Mouse (Mus musculus) neural tube, embryonic 11.5 days (tissue): Measurements from ENCODE around the gene Cfap100. TPM values are rescaled to one million over a fixed set of nuclear protein-coding genes. Genes with fewer than 3 reads are reported as not detected.

Source experiments
- ATAC-seq: fragments of 200-750 bp; cut with Nextera tagmentation; 2 replicates; pipeline ENCODE4 v1.8.0; 2017; ENCODE audit warnings: moderate number of reproducible peaks, mild to moderate bottlenecking, moderate TSS enrichment, moderate library complexity; ENCODE audit not compliant: insufficient read depth, low FRiP score, low TSS enrichment
- DNase-seq: peaks from one replicate; pipeline ENCODE4 v3.0.0-alpha.2; 2015; ENCODE audit warnings: low spot score
- H3K27ac ChIP-seq: fragments of 300-500 bp; sonication (generic); 2 replicates; pipeline ENCODE4 v1.5.1; 2014; ENCODE audit warnings: low read depth, mild to moderate bottlenecking, low read length
- H3K27me3 ChIP-seq: fragments of 300-500 bp; sonication (generic); 2 replicates; pipeline ENCODE4 v1.6.1; 2014; ENCODE audit warnings: mild to moderate bottlenecking, low read length, mixed read lengths; ENCODE audit not compliant: control insufficient read depth, insufficient read depth
- H3K36me3 ChIP-seq: fragments of 300-500 bp; sonication (generic); 2 replicates; pipeline ENCODE4 v1.6.1; 2014; ENCODE audit warnings: mild to moderate bottlenecking, low read length, moderate library complexity, mixed read lengths; ENCODE audit not compliant: control insufficient read depth, insufficient read depth
- H3K4me1 ChIP-seq: fragments of 300-500 bp; sonication (generic); 2 replicates; pipeline ENCODE4 v1.6.1; 2014; ENCODE audit warnings: low read length, mixed read lengths; ENCODE audit not compliant: control insufficient read depth, insufficient read depth
- H3K4me2 ChIP-seq: fragments of 300-500 bp; sonication (generic); 2 replicates; pipeline ENCODE4 v1.6.1; 2014; ENCODE audit warnings: low read depth, mild to moderate bottlenecking, moderate library complexity
- H3K4me3 ChIP-seq: fragments of 300-500 bp; sonication (generic); 2 replicates; pipeline ENCODE4 v1.5.1; 2014; ENCODE audit warnings: low read depth, low read length
- H3K9ac ChIP-seq: fragments of 300-500 bp; sonication (generic); 2 replicates; pipeline ENCODE4 v1.6.1; 2014; ENCODE audit warnings: mild to moderate bottlenecking, low read length
- H3K9me3 ChIP-seq: fragments of 300-500 bp; sonication (generic); 2 replicates; pipeline ENCODE4 v1.6.1; 2016; ENCODE audit warnings: low read length; ENCODE audit not compliant: control insufficient read depth
- WGBS: fragments of 180-500 bp; shearing (Covaris S2); extraction: QIAGEN DNeasy Blood & Tissue Kit; methylation state at CpG from one replicate; pipeline ENCODE4 v1.1.7; 2014; 5-methylcytosine and 5-hydroxymethylcytosine counted together
- polyA plus RNA-seq: library from polyadenylated mRNA; unstranded; fragments of >200 nt; fragmentation: Nextera tagmentation; extraction: Ambion mirVana; gene quantifications from 2 replicates; pipeline ENCODE4 v1.2.1, GENCODE M21; 2014

The Cfap100 gene
- polyA plus RNA-seq, 1 experiment from 2014 or later = 1.2 TPM

GRCm38 (mm10) chr6:90360024-90360781 is 68.4 kb downstream of the Cfap100 start:
- H3K27ac ChIP-seq = no peak overlapping the region

GRCm38 (mm10) chr6:90359445-90359844 is 69.2 kb downstream of the Cfap100 start:
- no peak overlapping the region for H3K4me3 ChIP-seq
- WGBS = 79% methylated on average over 2 of the region's 2 CpGs
- no peaks in the 10 kb centered on the region for H3K27me3 ChIP-seq
- H3K27ac ChIP-seq = no peak overlapping the region
- H3K4me1 ChIP-seq = no peaks in the 10 kb centered on the region
- no peaks in the 10 kb centered on the region for H3K36me3 ChIP-seq
- DNase-seq (no peak), ATAC-seq (no peak)
- H3K9me3 ChIP-seq = no peaks in the 10 kb centered on the region
- no peak overlapping the region for H3K4me2 ChIP-seq
- H3K9ac ChIP-seq = no peak overlapping the region

More at GRCm38 (mm10) chr6:90360024-90360781, 68.4 kb downstream of the Cfap100 start:
- no peaks in the 10 kb centered on the region for H3K4me1 ChIP-seq
- H3K27me3 ChIP-seq = no peaks in the 10 kb centered on the region
- no peak overlapping the region for H3K4me3 ChIP-seq
- H3K9ac ChIP-seq = no peak overlapping the region
- H3K4me2 ChIP-seq = no peak overlapping the region
- no peaks in the 10 kb centered on the region for H3K36me3 ChIP-seq
- ATAC-seq = no peak
- no peak for DNase-seq
- WGBS = 67% methylated on average over 7 of the region's 7 CpGs
- no peaks in the 10 kb centered on the region for H3K9me3 ChIP-seq

- no peak overlapping the region for H3K4me3 ChIP-seq
- no peak overlapping the region for H3K4me2 ChIP-seq
- no peak overlapping the region for H3K9ac ChIP-seq
- no peaks in the 10 kb centered on the region for H3K4me1 ChIP-seq
- WGBS = 77% methylated on average over 5 of the region's 5 CpGs
- no peak for ATAC-seq
- DNase-seq = no peak
- H3K27me3 ChIP-seq = no peaks in the 10 kb centered on the region
- no peak overlapping the region for H3K27ac ChIP-seq
- no peaks in the 10 kb centered on the region for H3K9me3 ChIP-seq
- no peaks in the 10 kb centered on the region for H3K36me3 ChIP-seq
Measured at GRCm38 (mm10) chr6:90358142-90358541, 70.5 kb downstream of the Cfap100 start.

Other genes with a start within 250 kb of the Cfap100 start
- not detected in 2 replicates for gene V1ra8, start 226.0 kb downstream of the Cfap100 start, polyA plus RNA-seq
- gene Vmn1r53, start 204.4 kb downstream of the Cfap100 start, polyA plus RNA-seq = not detected in 2 replicates
- gene Vmn1r54, start 182.5 kb downstream of the Cfap100 start, polyA plus RNA-seq = not detected in 2 replicates
- gene BC048671, start 127.6 kb downstream of the Cfap100 start, polyA plus RNA-seq = not detected in 2 replicates
- gene Chst13, start 103.6 kb downstream of the Cfap100 start, polyA plus RNA-seq = not detected in 2 replicates
- not detected in 2 replicates for gene Uroc1, start 95.5 kb downstream of the Cfap100 start, polyA plus RNA-seq
- gene Zxdc, start 59.3 kb downstream of the Cfap100 start, polyA plus RNA-seq = 11.5 and 15.1 TPM in 2 replicates
- gene Klf15, start 33.8 kb upstream of the Cfap100 start, polyA plus RNA-seq = 3.1 and 3.2 TPM in 2 replicates
- 0.97 and 2.7 TPM in 2 replicates for gene Aldh1l1, start 57.6 kb upstream of the Cfap100 start, polyA plus RNA-seq
- gene Slc41a3, start 175.9 kb upstream of the Cfap100 start, polyA plus RNA-seq = 2.7 and 3.1 TPM in 2 replicates